Mouse (Mus musculus) heart, adult 2 months (tissue): Measurements from ENCODE around the gene Cacng4. TPM values are rescaled to one million over a fixed set of nuclear protein-coding genes. Genes with fewer than 3 reads are reported as not detected.

Source experiments
- DNase-seq, 2 experiments: peaks; one replicate each; pipeline ENCODE4 v3.0.0; 2021
- H3K27ac ChIP-seq: fragments of 200-600 bp; 2 replicates; pipeline ENCODE4 v1.8.1; 2022
- H3K27me3 ChIP-seq: fragments of 200-500 bp; 2 replicates; pipeline ENCODE4 v1.6.1; 2012; ENCODE audit warnings: mild to moderate bottlenecking, low read length, inconsistent platforms, mixed read lengths; ENCODE audit not compliant: control insufficient read depth, insufficient read depth
- H3K36me3 ChIP-seq: fragments of 200-500 bp; 2 replicates; pipeline ENCODE4 v1.6.1; 2012; ENCODE audit warnings: low read length, inconsistent platforms; ENCODE audit not compliant: control insufficient read depth, insufficient read depth
- H3K4me1 ChIP-seq: fragments of 200-500 bp; 2 replicates; pipeline ENCODE4 v1.6.1; 2011; ENCODE audit warnings: low read length; ENCODE audit not compliant: control insufficient read depth, insufficient read depth
- H3K4me3 ChIP-seq: fragments of 200-600 bp; 2 replicates; pipeline ENCODE4 v1.8.1; 2022
- H3K79me2 ChIP-seq: fragments of 200-500 bp; replicated peaks from 2 replicates; pipeline ENCODE4 v1.6.1; 2012; ENCODE audit warnings: mild to moderate bottlenecking, inconsistent platforms, low read length, moderate library complexity, mixed read lengths; ENCODE audit not compliant: control insufficient read depth, insufficient read depth
- H3K9ac ChIP-seq: fragments of 200-500 bp; 2 replicates; pipeline ENCODE4 v1.6.1; 2012; ENCODE audit warnings: low read depth, mild to moderate bottlenecking, control low read depth, inconsistent platforms, low read length, mixed read lengths
- CTCF ChIP-seq: fragments of 200-600 bp; IDR thresholded peaks from 2 replicates; pipeline ENCODE4 v1.8.1; 2022; ENCODE audit warnings: antibody characterized with exemption, mild to moderate bottlenecking, moderate library complexity
- EP300 ChIP-seq: fragments of 200-500 bp; IDR thresholded peaks from 2 replicates; pipeline ENCODE4 v1.6.1; 2011; ENCODE audit warnings: low read depth, low read length, control low read depth; ENCODE audit not compliant: insufficient read depth
- POLR2A ChIP-seq: fragments of 200-500 bp; IDR thresholded peaks from 2 replicates; pipeline ENCODE4 v1.6.1; 2011; ENCODE audit warnings: mild to moderate bottlenecking, low read depth, low read length, control low read depth; ENCODE audit not compliant: insufficient read depth
- WGBS: fragments of 180-500 bp; shearing (Covaris S2); methylation state at CpG from one replicate; pipeline ENCODE4 v1.1.7; 2018; 5-methylcytosine and 5-hydroxymethylcytosine counted together
- intact Hi-C: fragments of 180-260 bp; cut with DNase I; formaldehyde crosslinking; loops from one replicate; pipeline ENCODE4 v1.15.1; 2025
- polyA plus RNA-seq: library from polyadenylated mRNA; depleted of rRNA; stranded (reverse); fragments of >200 nt; gene quantifications from 2 replicates; pipeline ENCODE4 v1.2.3, GENCODE M21; 2012
- total RNA-seq, 2 experiments: library from RNA; stranded (reverse); gene quantifications; 2 replicates each; pipeline ENCODE4 v1.2.3; 2021

The Cacng4 gene
- total and polyA plus RNA-seq, 3 experiments: 0.18 TPM; not detected in 2

GRCm38 (mm10) chr11:107716332-107716938, 77.9 kb downstream of the Cacng4 start, which contains the start of gene Cacng1:
Cacng1 (minus strand) TSS chr11:107716522.
- intact Hi-C loops: no loop called here
- no peak within 1 kb of the TSS for H3K27ac ChIP-seq
- no peaks in the 10 kb centered on the region for H3K27me3 ChIP-seq
- H3K4me1 ChIP-seq: no peaks in the 10 kb centered on the region
- DNase-seq: no peak
- no peak within 1 kb of the TSS for H3K4me3 ChIP-seq
- H3K79me2 ChIP-seq: no peaks in the 10 kb centered on the region
- 76% methylated on average over 16 of the region's 16 CpGs for WGBS
- no peak within 1 kb of the TSS for H3K9ac ChIP-seq
- H3K36me3 ChIP-seq: no peaks in the 10 kb centered on the region
- TF ChIP-seq CTCF: no peak
- TF ChIP-seq POLR2A: no peak
- TF ChIP-seq EP300: no peak

GRCm38 (mm10) chr11:107714368-107714767, 80.0 kb downstream of the Cacng4 start:
- DNase-seq: no peak
- TF ChIP-seq EP300 (no peak), CTCF (no peak), POLR2A (no peak)
- Histone ChIP-seq H3K4me3 (no peak overlapping the region), H3K4me1 (no peaks in the 10 kb centered on the region), H3K27ac (no peak overlapping the region), H3K79me2 (no peaks in the 10 kb centered on the region), H3K27me3 (no peaks in the 10 kb centered on the region), H3K36me3 (no peaks in the 10 kb centered on the region), H3K9ac (no peak overlapping the region)
- 87% methylated on average over 7 of the region's 7 CpGs for WGBS
- intact Hi-C loops: no loop called here

- no peaks in the 10 kb centered on the region; the same call in 1 of the 2 replicates for H3K27me3 ChIP-seq
- H3K9ac ChIP-seq: no peak overlapping the region
- TF ChIP-seq POLR2A: no peak
- TF ChIP-seq EP300: no peak
- no peak for TF ChIP-seq CTCF
- intact Hi-C loops: no loop called here
- no peaks in the 10 kb centered on the region for H3K4me1 ChIP-seq
- WGBS: 68% methylated on average over 3 of the region's 3 CpGs
- DNase-seq: no peak
- H3K4me3 ChIP-seq: no peak overlapping the region
- no peaks in the 10 kb centered on the region for H3K36me3 ChIP-seq
- no peaks in the 10 kb centered on the region for H3K79me2 ChIP-seq
- no peak overlapping the region for H3K27ac ChIP-seq
Observed at GRCm38 (mm10) chr11:107710379-107710778, 84.0 kb downstream of the Cacng4 start.

GRCm38 (mm10) chr11:107707897-107708610, 86.3 kb downstream of the Cacng4 start:
- H3K9ac ChIP-seq: no peak overlapping the region
- H3K36me3 ChIP-seq: no peaks in the 10 kb centered on the region
- intact Hi-C loops: no loop called here
- 85% methylated on average over 20 of the region's 20 CpGs for WGBS
- no peak for DNase-seq
- H3K27ac ChIP-seq: no peak overlapping the region
- no peaks in the 10 kb centered on the region; the same call in 1 of the 2 replicates for H3K27me3 ChIP-seq
- no peaks in the 10 kb centered on the region for H3K79me2 ChIP-seq
- H3K4me3 ChIP-seq: no peak overlapping the region
- no peak for TF ChIP-seq CTCF
- no peak for TF ChIP-seq EP300
- TF ChIP-seq POLR2A: no peak
- peaks cover 4% of the 10 kb centered on the region; the same call in 1 of the 2 replicates for H3K4me1 ChIP-seq

GRCm38 (mm10) chr11:107705476-107706074, 88.8 kb downstream of the Cacng4 start:
- 72% methylated on average over 11 of the region's 11 CpGs for whole genome bisulfite sequencing

More at GRCm38 (mm10) chr11:107705476-107706074, 88.8 kb downstream of the Cacng4 start:
- no peak overlapping the region for H3K4me3 ChIP-seq
- H3K9ac ChIP-seq: no peak overlapping the region
- peaks cover 4% of the 10 kb centered on the region; the same call in 1 of the 2 replicates for H3K4me1 ChIP-seq
- no peak for TF ChIP-seq POLR2A
- TF ChIP-seq EP300: no peak
- no peak for TF ChIP-seq CTCF
- intact Hi-C loops: no loop called here
- H3K36me3 ChIP-seq: no peaks in the 10 kb centered on the region
- no peak for DNase-seq
- no peak overlapping the region for H3K27ac ChIP-seq
- H3K27me3 ChIP-seq: no peaks in the 10 kb centered on the region; the same call in 1 of the 2 replicates
- H3K79me2 ChIP-seq: no peaks in the 10 kb centered on the region
